Mouse (Mus musculus): ENCODE results near the gene Reep3. TPM values are rescaled to one million over a fixed set of nuclear protein-coding genes. Genes with fewer than 3 reads are reported as not detected.

Reep3 gene
- total RNA-seq, 2 experiments from 2014 or later: 40.7 to 41.0 TPM

DNA sequence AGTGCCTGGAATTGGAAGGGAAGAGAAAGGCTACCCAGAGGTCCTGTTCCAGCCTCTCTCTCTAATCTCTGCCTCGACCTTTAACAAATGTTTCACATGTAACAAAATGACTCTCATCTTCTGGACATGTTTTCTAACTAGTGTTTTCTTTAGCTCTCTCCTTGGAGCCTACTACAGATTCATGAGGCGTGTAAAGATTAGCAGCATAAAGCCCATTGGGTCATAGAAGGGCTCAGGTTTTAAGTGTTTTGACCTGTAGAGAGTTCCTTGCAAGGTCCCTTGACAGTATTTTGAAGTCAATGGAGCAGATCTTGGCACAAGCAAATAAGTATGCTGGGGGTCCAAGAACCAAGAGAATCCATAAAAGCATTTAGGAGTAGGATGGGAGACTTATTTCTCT, 118.5 kb downstream of the Reep3 start:
- no peak for DNase-seq (ENCODE audit: low spot score in 2 of 2)

DNA sequence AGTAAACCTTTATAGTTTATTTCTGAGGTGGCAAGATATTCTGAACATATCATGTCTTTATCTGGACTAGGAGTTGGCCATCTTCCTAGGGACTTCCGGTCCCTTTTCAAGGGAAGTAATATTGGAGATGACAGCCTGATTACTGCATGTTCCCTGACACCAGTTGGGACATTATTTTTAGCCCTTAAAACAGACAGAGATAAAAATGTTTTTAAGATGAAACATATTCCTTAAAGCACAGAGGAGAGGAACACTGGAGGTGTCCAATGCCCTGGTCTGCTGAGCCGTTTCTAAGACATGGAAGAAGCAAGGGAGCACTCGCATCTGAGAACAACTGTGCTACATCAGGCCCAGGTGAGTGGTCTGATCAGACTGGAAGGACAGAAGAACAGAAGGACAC, 119.7 kb downstream of the Reep3 start:
- no peak for DNase-seq (ENCODE audit: low spot score in 2 of 2)

DNA sequence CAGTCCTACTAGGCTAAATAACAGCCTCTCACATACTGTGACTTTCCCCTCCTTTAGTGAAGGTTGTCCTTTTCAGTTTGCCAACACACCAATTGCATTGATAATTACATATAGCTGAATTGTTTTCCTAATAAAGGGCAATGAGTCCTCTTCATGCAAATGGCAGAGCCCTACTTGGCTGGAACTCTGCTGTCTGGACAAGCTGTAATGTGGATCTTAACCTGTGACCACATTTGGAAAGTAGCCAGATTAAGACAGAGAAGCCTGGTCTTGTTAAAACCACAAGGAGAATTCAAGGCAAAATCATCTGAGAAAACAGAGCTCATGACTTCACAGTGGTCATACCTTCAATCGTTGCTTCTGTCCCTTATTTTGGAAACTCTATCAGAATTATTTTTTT, 121.3 kb downstream of the Reep3 start:
- DNase-seq (ENCODE audit: low spot score in 2 of 2): no peak

DNA sequence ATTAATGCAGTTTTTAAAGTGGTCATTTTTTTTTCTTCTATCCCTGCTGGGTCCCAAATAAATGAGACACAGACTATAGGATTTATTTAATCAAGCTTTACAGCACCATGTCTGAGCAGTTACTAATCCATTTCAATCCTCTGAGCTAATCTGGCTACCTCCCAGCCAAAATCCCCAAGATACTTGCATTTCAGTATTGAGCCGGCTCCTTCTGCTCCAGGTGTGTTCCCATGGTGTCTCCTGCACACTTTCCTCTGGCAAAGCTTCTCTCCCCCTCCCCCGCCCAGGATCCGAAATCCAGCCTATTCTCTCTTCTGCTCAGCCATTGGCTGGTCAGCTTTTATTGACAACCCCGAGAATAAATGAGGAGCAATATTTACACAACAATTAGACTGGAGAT, 122.3 kb downstream of the Reep3 start:
- DNase-seq (ENCODE audit: low spot score in 2 of 2): no peak

DNA sequence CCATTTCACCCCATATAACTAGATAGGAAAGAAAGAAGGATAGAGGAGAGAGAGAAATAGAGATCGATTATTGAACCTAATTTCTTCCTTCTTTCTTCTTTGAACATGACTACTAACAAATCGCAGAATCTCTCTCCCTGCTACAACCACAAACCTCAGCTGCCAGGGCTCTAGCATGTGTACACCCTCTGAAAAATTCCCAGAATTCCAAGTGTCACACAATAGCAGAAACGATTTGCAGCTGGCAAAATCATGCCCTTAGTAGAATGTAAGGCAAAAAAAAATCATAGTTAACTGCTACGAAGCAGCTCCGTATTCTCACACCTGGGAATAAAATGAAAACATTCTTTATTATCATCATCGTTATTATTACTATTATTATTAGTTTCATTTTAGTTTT, 122.9 kb downstream of the Reep3 start:
- DNase-seq (ENCODE audit: low spot score in 2 of 2): no peak

DNA sequence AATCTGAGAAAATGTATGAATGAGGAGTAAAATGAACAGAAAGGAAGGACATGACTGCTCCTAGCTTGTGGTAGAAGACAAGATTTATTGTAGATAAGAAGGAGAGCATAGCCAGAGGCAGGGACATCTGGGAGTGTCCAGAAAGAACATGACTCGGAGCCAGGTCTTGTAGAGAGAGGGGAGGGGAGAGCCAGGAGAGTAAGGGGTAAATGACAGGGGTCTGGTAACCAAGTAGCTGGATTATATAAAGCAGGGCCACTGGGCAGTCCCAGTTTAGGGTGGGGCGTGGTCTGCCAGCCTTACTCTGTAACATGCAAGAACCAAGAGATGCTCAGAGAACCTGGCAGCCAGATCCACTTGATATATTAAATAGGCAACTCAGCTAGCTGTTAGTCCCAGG, 123.5 kb downstream of the Reep3 start:
- DNase-seq (ENCODE audit: low spot score in 2 of 2): no peak

DNA sequence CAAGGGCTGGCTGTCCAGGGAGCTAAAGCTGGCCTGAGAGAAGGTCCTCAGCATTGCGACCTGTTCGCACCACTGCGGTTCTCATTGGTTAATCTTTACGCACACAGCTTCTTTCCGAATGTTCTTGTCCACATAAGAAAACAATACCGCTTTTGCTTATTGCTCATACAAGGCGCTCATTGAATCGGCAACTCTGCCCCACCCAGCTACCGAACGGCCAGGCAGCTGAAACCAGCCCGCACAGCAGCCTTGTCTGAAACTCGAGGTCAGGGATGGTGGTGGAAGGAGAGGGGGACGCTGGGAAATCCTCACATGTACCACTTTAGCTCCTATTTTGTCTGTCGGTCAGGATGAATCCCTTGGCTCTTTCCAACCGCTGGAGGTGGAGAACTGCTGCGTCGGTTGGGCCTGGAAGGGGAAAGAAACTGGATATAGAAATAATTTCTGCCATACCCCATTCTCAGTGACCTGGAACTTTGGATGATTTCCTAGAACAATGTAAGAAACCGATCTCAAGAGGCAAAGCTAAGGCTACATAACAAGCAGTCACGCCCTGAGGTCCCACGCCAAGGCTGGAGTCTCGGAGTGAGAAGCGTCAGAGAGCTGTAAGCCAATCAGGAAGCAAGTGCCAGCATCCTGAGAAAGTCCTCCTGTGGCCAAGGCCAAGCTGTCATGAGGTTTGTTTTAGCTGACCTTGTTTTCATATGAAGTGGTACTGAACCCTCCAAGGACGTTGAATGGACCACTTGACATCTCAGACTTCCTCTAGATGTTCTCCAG, 126.2 kb downstream of the Reep3 start:
- DNase-seq (ENCODE audit: low spot score in 2 of 2): no peak

DNA sequence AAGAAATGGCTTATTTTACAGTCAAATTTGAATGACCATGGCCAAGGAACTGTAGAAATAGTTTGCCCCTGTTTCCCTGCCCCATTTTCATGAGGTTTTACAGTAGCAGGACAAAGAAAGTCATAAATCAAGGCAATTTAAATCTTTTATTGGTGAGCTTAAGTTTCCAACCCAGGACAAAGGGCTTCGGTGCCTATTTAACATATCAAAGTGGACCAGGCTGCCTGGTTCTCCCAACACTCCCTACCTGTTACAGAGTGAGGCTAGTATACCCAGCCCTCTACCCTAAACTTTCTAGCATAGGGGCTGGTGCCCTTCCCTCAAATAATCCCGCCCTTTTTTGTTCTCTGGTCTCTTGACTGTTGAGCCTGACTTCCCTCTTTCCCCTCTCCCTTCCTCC, 127.2 kb downstream of the Reep3 start:
- no peak for DNase-seq (ENCODE audit: low spot score in 2 of 2)

DNA sequence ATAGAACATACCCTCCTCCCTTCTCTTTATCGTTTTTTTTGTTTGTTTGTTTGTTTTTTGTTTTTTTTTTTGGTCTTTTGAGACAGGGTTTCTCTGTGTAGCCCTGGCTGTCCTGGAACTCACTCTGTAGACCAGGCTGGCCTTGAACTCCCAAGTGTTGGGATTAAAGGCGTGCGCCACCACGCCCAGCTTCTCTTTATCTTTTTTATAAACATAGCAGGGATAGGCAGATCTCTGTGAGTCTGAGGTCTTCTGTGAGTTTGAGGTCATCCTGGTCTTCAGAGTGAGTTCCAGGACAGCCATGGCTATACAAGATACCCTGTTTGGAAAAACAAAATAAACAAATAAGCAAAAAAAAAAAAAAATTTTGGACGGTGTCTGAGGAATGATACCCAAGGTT, 127.7 kb downstream of the Reep3 start:
- DNase-seq (ENCODE audit: low spot score in 2 of 2): no peak

DNA sequence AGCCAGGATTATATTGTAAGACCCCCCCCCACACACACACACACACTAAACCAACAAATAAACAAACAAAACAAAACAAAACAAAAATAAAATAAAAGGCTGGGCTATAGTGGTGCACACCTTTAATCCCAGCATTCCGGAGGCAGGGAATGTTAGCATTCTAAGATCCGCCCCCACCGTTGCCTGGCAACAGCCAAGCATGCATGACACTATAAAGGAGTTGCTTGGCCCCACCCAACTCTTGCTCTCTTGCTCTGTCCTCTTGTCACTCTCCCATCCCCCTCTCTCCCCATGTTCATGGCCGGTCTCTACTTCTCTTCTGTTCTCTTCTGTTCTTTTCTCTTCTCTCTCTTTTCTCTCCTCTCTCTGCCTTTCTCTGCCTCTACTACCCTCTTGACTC, 128.2 kb downstream of the Reep3 start:
- no peak for DNase-seq (ENCODE audit: low spot score in 2 of 2)

DNA sequence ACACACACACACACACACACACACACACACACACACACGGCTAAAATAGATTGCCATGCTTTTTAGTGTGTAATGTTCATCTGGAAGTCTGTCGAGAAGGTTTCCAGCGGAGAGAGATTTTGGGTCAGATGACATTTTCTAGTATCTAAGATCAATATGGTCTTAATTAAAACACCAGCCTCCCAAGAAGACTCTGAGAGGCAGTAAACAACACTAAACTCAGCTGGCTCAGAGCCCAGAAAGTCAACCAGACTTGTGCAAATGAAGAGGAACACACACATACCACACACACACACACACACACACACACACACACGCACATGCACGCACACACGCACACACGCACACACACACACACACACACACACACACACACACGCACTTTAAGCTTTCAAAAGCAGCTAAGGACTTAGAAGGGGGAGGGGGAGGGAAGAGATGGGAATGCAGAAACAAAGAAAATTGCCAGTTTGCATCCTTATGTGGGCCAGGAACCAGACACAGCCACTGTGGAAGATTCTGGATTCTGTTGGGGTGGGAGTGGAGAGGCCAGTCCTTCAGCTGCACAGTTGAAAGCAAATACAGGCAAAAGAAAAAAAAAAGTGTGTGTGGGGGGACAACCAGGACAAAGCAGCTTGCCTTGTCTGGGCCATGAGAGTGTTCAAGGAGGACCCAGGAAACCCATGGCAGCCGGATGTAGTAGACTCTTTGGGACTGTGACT, 130.2 kb downstream of the Reep3 start:
- no peak for DNase-seq (ENCODE audit: low spot score in 2 of 2)

DNA sequence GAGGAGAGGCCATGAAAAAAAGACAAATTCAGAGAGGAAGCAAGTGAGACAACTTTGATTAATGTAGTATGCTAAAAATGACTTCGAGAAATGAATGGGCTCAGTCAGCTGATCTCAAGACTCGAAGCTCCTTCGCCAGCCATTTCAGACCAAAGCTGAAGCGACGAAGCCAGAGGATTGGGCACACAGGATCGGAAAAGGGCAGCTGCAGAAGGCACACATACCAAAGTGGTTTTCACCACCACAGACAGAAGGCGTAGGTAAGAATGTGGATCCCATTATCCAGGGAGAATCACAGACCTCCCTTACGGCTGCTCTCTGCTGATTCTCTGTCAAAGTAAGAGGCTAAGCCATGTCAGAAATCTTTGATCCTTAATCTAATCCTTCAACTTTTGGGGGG, 136.6 kb downstream of the Reep3 start:
- DNase-seq (ENCODE audit: low spot score in 2 of 2): no peak

Other genes starting within 250 kb of the Reep3 start
- gene Jmjd1c, start 820 bp downstream of the Reep3 start, total RNA-seq (2021): 10 to 100 TPM; 44.4 to 49.7 TPM
- gene Nrbf2, start 188.4 kb upstream of the Reep3 start, total RNA-seq (2021): 10 to 100 TPM; 18.1 to 23.7 TPM

Data from adrenal gland, adult 18-20 months (tissue).